Mouse (Mus musculus): ENCODE data around the gene Rhoc. TPM values are rescaled to one million over a fixed set of nuclear protein-coding genes. Genes with fewer than 3 reads are reported as not detected.
"Not testable (repeated sequence)": the region's sequence is repeated elsewhere in the genome, so short reads cannot be mapped to it uniquely, and the experiment has no call there.

The Rhoc gene
- 119 and 128 TPM in 2 replicates for polyA plus RNA-seq (2015; fragmentation: Nextera tagmentation; extraction: Ambion mirVana)

DNA sequence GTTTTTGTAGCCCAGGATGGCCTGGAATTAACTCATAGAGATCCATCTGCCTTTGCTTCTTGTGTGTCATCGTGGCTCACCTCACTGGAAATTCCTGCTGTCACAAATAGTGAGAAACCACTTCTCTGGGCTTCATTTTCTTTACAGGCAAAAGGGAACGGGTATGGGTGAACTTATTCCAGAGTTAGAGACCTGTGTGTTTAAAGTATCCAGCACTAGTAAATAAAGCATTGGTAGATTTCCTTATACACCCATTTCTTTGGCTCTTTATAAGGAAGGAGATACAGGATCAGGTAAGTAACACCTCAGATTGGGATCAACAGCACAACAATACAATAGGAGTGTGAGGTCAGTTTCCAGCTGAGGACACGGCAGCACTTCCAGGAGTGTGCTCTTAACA, at the start of gene Rhoc:
Rhoc (plus strand) TSS at position 301 of the 400 bp plus-strand sequence.
- Histone ChIP-seq H3K9me3 (replicated peaks; ENCODE audit: low read length) (no peaks in the 10 kb centered on the region), H3K27me3 (ENCODE audit: insufficient read depth, low read length) (no peaks in the 10 kb centered on the region), H3K4me2 (ENCODE audit: low read length) (peak within 1 kb of the TSS; percentile 71), H3K4me3 (replicated peaks; ENCODE audit: low read depth, low read length) (peak within 1 kb of the TSS; percentile 67), H3K36me3 (ENCODE audit: insufficient read depth, low read length) (peaks cover 8% of the 10 kb centered on the region; the same call in 1 of the 2 replicates), H3K27ac (peak within 1 kb of the TSS; percentile 85), H3K9ac (ENCODE audit: low read depth, low read length) (peak within 1 kb of the TSS; percentile 80), H3K4me1 (replicated peaks; ENCODE audit: insufficient read depth, low read length) (peaks cover 26% of the 10 kb centered on the region)
- no peak for TF ChIP-seq CTCF (IDR thresholded peaks at IDR 0.05; ENCODE audit: low read depth)
- WGBS = 37% methylated on average over 3 of the region's 3 CpGs
- DNase-seq (ENCODE audit: low spot score) (no peak), ATAC-seq (replicated peaks; ENCODE audit: low FRiP score, low read depth) (peak; percentile 3; the same call in 1 of the 2 replicates)

DNA sequence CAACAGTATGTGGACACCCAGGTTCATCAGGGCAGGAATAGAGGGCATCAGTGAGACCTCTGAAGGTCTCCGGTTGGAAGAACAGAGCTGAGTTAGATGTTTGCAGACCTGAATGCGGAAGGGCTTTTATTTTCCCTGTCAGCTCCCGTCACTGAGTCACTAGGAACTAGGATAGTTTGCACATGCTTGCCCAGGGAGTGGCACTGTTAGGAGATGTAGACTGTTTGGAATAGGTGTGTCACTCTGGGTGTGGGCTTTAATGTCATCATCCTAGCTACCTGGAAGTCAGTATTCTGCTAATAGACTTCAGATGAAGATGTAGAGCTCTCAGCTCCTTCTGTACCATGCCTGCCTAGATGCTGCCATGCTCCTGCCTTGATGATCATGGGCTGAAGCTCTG, 46.2 kb upstream of the Rhoc start:
- Histone ChIP-seq H3K9ac (ENCODE audit: low read depth, low read length) (no peak overlapping the region), H3K4me3 (replicated peaks; ENCODE audit: low read depth, low read length) (no peak overlapping the region), H3K4me2 (ENCODE audit: low read length) (no peak overlapping the region), H3K9me3 (replicated peaks; ENCODE audit: low read length) (no peaks in the 10 kb centered on the region), H3K36me3 (ENCODE audit: insufficient read depth, low read length) (no peaks in the 10 kb centered on the region), H3K27ac (no peak overlapping the region), H3K27me3 (ENCODE audit: insufficient read depth, low read length) (no peaks in the 10 kb centered on the region), H3K4me1 (replicated peaks; ENCODE audit: insufficient read depth, low read length) (no peaks in the 10 kb centered on the region)
- no peak for DNase-seq (ENCODE audit: low spot score)
- 86% methylated on average over 3 of the region's 3 CpGs for WGBS
- no peak for TF ChIP-seq CTCF (IDR thresholded peaks at IDR 0.05; ENCODE audit: low read depth)
- no peak for ATAC-seq (replicated peaks; ENCODE audit: low FRiP score, low read depth)

DNA sequence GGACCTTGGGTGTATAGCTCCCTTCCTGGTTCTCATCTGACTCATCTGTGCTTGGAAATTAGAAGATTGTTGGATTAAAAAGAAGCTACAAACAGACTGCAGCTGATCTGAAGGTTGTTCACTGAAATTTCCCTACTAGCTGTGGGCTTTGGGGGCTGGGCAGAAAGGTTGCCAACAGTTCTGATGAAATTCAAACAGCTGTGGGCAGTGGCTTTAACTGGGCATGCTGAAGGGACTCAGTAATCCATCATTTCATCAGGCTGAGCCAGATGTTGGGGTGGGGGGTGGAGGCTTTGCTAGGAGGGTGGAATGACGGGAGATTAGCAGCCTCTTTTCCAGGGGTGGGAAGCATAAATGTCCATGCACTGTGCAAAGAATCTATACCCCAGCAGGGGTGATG, 45.0 kb upstream of the Rhoc start:
- ATAC-seq (replicated peaks; ENCODE audit: low FRiP score, low read depth) (no peak), DNase-seq (ENCODE audit: low spot score) (no peak)
- Histone ChIP-seq H3K36me3 (ENCODE audit: insufficient read depth, low read length) (no peaks in the 10 kb centered on the region), H3K27ac (no peak overlapping the region), H3K9ac (ENCODE audit: low read depth, low read length) (no peak overlapping the region), H3K27me3 (ENCODE audit: insufficient read depth, low read length) (no peaks in the 10 kb centered on the region), H3K4me2 (ENCODE audit: low read length) (no peak overlapping the region), H3K9me3 (replicated peaks; ENCODE audit: low read length) (no peaks in the 10 kb centered on the region), H3K4me1 (replicated peaks; ENCODE audit: insufficient read depth, low read length) (no peaks in the 10 kb centered on the region), H3K4me3 (replicated peaks; ENCODE audit: low read depth, low read length) (no peak overlapping the region)
- no peak for TF ChIP-seq CTCF (IDR thresholded peaks at IDR 0.05; ENCODE audit: low read depth)
- WGBS = 40% methylated on average over 1 of the region's 1 CpGs

DNA sequence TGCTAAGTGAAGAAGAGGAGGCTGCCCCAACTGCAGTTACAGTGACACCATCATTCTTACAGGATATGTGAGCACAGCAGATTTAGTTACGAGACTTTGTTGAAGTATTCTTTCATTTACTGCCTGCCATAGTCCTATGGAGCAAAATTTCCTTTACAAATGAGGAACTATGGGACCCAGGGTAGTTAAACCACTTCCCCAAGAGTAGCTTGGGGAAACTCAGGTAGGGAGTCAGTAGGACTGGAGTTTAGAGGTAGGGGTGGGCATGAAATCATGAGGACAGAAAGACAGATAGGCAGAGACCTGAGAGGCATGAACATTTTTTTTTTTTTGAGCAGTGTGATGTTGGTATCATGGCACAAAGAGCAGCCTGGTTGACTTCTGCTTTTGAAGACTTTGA, 44.3 kb upstream of the Rhoc start:
- DNase-seq (ENCODE audit: low spot score) (no peak), ATAC-seq (replicated peaks; ENCODE audit: low FRiP score, low read depth) (no peak)
- WGBS = 72% methylated on average over 1 of the region's 1 CpGs
- H3K4me3 ChIP-seq (replicated peaks; ENCODE audit: low read depth, low read length) = no peak overlapping the region
- no peak overlapping the region for H3K9ac ChIP-seq (ENCODE audit: low read depth, low read length)
- no peaks in the 10 kb centered on the region for H3K36me3 ChIP-seq (ENCODE audit: insufficient read depth, low read length)
- no peak overlapping the region for H3K27ac ChIP-seq
- no peaks in the 10 kb centered on the region for H3K4me1 ChIP-seq (replicated peaks; ENCODE audit: insufficient read depth, low read length)
- H3K4me2 ChIP-seq (ENCODE audit: low read length) = no peak overlapping the region
- H3K9me3 ChIP-seq (replicated peaks; ENCODE audit: low read length) = no peaks in the 10 kb centered on the region
- TF ChIP-seq CTCF (IDR thresholded peaks at IDR 0.05; ENCODE audit: low read depth) = no peak
- no peaks in the 10 kb centered on the region for H3K27me3 ChIP-seq (ENCODE audit: insufficient read depth, low read length)

DNA sequence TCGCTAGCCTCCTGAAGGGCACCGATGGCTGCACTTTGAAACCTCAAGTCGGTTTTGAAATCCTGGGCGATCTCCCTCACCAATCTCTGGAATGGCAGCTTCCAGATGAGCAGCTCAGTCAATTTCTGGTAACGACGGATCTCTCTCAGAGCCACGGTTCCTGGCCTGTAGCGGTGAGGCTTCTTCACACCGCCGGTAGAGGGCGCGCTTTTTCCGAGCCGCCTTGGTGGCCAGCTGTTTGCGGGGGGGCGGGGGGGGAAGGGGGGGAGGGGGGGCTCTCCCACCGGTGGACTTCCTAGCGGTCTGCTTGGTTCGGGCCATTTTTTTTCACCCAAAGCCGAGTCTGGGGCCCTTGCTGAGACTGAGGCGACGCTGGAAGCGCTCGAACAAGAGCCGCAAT, 35.3 kb upstream of the Rhoc start:
- peak; percentile 50 for TF ChIP-seq CTCF (IDR thresholded peaks at IDR 0.05; ENCODE audit: low read depth)
- H3K36me3 ChIP-seq (ENCODE audit: insufficient read depth, low read length); H3K9me3 ChIP-seq (replicated peaks; ENCODE audit: low read length); H3K4me3 ChIP-seq (replicated peaks; ENCODE audit: low read depth, low read length); H3K27ac ChIP-seq; H3K4me2 ChIP-seq (ENCODE audit: low read length); H3K9ac ChIP-seq (ENCODE audit: low read depth, low read length); ATAC-seq (replicated peaks; ENCODE audit: low FRiP score, low read depth); H3K4me1 ChIP-seq (replicated peaks; ENCODE audit: insufficient read depth, low read length); H3K27me3 ChIP-seq (ENCODE audit: insufficient read depth, low read length): not testable (repeated sequence)
- 17% methylated on average over 17 of the region's 25 CpGs for WGBS
- DNase-seq (ENCODE audit: low spot score) = peak; percentile 44

DNA sequence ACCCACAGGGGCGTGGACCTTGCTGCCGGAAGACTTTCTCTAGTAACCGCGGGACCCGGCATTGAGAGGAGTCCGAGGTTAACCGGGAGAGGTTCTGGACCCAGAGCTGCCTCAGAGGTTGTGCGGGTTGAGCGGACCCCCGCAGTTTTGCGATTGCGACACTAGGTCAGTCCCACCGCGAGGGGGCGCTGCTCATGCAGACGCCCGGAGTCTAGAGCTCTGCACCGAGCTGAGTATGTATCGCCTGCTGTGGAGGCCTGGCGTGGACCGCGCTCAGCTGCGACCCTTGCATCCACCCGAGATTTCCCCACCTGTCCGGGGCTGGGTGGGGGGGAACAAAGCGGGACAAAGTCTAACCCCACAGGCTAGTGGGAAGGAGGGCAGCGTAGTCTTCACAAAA, 29.8 kb upstream of the Rhoc start:
- WGBS = 2% methylated on average over 27 of the region's 27 CpGs
- peak; percentile 87 for DNase-seq (ENCODE audit: low spot score)
- Histone ChIP-seq H3K27me3 (ENCODE audit: insufficient read depth, low read length) (no peaks in the 10 kb centered on the region), H3K9me3 (replicated peaks; ENCODE audit: low read length) (no peaks in the 10 kb centered on the region), H3K4me2 (ENCODE audit: low read length) (peak overlapping the region; percentile 65), H3K4me3 (replicated peaks; ENCODE audit: low read depth, low read length) (peak overlapping the region; percentile 27), H3K4me1 (replicated peaks; ENCODE audit: insufficient read depth, low read length) (no peaks in the 10 kb centered on the region; the same call in 1 of the 2 replicates), H3K9ac (ENCODE audit: low read depth, low read length) (peak overlapping the region; percentile 53; the same call in 1 of the 2 replicates), H3K36me3 (ENCODE audit: insufficient read depth, low read length) (no peaks in the 10 kb centered on the region), H3K27ac (no peak overlapping the region)
- ATAC-seq (replicated peaks; ENCODE audit: low FRiP score, low read depth) = peak; percentile 74
- peak; percentile 82 for TF ChIP-seq CTCF (IDR thresholded peaks at IDR 0.05; ENCODE audit: low read depth)

DNA sequence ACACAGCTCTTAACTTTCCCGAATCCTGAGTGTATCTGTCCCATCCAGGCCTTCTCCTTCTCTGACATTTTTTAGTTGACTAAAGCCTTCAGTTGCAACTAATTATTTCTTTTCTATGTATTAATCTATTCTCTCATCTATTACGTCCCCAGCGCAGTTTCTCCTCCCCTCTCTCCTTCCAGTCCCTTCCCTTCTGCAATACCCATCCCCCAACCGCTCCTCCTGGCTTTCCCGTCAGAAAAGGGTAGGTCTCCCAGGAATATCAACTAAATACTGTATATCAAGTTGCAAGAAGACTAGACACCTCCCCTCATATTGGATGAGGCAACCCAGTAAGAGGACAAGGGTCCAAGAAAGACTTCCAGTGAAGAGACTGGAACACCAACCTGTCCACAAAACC, 29.3 kb upstream of the Rhoc start:
- Histone ChIP-seq H3K9ac (ENCODE audit: low read depth, low read length) (peak overlapping the region; percentile 53; the same call in 1 of the 2 replicates), H3K36me3 (ENCODE audit: insufficient read depth, low read length) (no peaks in the 10 kb centered on the region), H3K4me2 (ENCODE audit: low read length) (peak overlapping the region; percentile 65), H3K4me1 (replicated peaks; ENCODE audit: insufficient read depth, low read length) (no peaks in the 10 kb centered on the region; the same call in 1 of the 2 replicates), H3K4me3 (replicated peaks; ENCODE audit: low read depth, low read length) (peak overlapping the region; percentile 27), H3K27me3 (ENCODE audit: insufficient read depth, low read length) (no peaks in the 10 kb centered on the region), H3K27ac (no peak overlapping the region), H3K9me3 (replicated peaks; ENCODE audit: low read length) (no peaks in the 10 kb centered on the region)
- ATAC-seq (replicated peaks; ENCODE audit: low FRiP score, low read depth) (no peak), DNase-seq (ENCODE audit: low spot score) (no peak)
- 15% methylated on average over 5 of the region's 5 CpGs for WGBS
- no peak for TF ChIP-seq CTCF (IDR thresholded peaks at IDR 0.05; ENCODE audit: low read depth)

DNA sequence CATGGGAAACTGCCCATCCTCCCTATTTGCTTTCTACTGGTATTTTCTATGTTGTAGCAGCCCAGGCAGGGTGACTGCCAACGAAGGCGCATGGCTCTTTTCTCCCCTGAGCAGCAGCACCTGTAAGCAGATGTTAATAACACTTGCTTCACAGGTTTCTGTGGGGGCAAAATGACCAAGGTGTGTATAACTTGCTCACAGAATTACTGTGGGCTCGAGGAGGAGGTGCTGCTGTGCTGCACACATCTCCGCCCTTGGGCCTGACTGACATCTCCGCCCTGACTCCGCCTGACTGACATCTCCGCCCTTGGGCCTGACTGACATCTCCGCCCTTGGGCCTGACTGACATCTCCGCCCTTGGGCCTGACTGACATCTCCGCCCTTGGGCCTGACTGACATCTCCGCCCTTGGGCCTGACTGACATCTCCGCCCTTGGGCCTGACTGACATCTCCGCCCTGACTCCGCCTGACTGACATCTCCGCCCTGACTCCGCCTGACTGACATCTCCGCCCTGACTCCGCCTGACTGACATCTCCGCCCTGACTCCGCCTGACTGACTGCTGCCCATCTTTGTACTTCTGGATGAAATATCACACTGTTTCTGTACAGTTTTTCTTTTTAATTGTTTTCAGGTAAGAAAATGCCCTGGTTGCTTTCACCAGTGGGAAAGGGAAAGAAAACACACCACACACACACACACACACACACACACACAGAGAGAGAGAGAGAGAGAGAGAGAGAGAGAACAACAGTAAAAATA, 25.9 kb upstream of the Rhoc start:
- DNase-seq (ENCODE audit: low spot score); ATAC-seq (replicated peaks; ENCODE audit: low FRiP score, low read depth); H3K9me3 ChIP-seq (replicated peaks; ENCODE audit: low read length); H3K27ac ChIP-seq; H3K4me2 ChIP-seq (ENCODE audit: low read length); H3K4me3 ChIP-seq (replicated peaks; ENCODE audit: low read depth, low read length); H3K4me1 ChIP-seq (replicated peaks; ENCODE audit: insufficient read depth, low read length); H3K9ac ChIP-seq (ENCODE audit: low read depth, low read length); H3K27me3 ChIP-seq (ENCODE audit: insufficient read depth, low read length); H3K36me3 ChIP-seq (ENCODE audit: insufficient read depth, low read length): not testable (repeated sequence)
- 34% methylated on average over 19 of the region's 20 CpGs for WGBS
